Mouse (Mus musculus) mouse trophoblast stem cell (cell line): ENCODE results near the gene Serpinb6e.

Experiments
- in situ Hi-C, 2 experiments: fragments of 300-500 bp; cut with MseI, MboI; formaldehyde crosslinking; loops; 2 replicates in 1 of 2; 3 replicates in 1 of 2; pipeline ENCODE4 v1.15.1; 2025

Gene Serpinb6e

DNA sequence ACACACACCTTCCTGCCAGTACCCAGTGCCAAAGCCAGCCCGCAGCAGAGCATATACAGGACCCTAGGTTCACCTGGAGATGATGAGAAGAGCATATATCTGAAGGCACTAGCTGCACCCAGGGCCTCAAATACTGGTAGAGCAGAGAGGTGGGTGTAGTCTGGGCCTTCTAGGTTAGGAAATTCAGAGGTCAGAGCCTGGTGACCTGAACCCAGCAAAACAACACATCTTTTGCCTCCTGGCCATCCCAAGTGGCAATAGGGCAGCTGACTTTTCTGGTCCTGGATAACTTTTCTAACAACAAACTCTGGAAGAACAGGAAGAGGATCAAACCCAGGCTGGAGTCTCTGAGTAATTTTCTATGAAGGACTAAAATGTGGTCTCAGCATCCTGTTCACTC is at the start of gene Serpinb6e:
TSS of gene Serpinb6e (minus strand) at position 101 of the 400 bp plus-strand sequence.
- in situ Hi-C loops: no loop called here

DNA sequence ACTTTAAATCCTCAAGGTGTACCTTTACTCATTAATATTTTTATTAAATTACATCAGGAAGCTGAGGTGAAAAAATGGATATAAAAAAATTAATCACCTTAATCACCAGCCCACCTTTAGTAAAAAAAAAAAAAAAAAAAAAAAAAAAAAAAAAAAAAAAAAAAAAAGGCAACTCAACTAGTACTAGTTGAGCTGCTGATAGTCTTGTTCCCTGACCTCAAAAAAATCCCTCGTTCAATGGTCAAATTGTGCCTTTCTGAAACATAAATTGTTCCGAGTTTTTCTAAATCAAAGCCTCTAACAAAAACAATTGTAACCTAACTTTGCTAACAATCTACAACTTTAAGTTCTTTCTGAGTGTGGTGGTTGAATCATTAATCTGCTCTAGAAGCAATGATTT is 12.5 kb downstream of the Serpinb6e start:
- in situ Hi-C loops: no loop called here

DNA sequence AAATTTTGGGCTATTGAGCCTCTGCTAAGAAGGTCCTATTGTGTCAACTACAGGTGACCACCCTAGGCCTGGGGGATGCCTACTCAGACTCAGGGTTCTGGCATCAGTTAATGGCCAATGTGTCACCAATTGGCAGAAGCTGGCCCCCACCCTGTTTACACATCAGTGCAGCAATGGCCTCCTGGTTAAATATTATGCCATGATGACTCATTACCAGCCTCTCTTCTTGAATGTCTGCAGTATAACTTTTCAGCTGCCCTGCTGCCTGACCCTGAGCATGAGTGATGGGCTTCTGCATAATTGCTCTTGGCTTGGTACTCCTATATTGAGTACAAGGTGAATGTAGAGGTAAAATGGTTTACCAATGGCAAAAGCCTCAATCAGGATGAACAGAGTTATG is 19.8 kb downstream of the Serpinb6e start:
- in situ Hi-C loops: no loop called here

DNA sequence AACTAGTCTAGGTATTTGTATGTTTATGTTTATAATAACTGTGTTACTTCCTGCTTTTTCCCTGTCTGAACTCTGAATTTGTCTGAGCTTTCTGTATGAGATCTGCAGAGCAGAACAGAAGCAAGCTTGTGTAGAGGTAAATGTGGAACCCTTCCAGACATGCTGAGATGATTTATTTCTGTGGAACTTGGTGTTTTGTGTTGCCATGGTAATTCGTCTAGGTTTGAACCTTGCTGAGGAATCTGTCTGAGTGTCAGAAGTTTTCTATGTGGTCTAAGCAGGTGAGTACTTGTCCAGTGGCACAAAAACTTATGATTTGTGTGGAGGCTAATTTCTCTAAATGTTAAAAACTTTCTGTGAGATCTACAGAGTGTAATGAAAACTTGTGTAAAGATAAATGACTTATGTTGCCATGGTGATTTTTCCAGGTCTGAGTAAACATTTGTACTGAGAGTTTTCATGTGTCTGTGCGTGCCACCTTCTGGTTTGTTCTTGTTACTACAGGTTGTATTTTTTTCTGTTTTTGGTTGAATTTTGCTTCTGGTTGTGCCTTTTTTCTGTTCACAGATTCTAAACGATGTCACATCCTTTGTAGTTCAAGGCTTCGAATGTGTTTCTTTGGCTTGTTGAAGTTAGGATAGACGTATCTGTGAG is 21.6 kb downstream of the Serpinb6e start:
- in situ Hi-C loops: no loop called here
